Mouse (Mus musculus) cerebellum, adult 9-10 months (tissue): ENCODE measurements around the gene Abracl.

Source experiments
- DNase-seq: peaks from one replicate; pipeline ENCODE4 v3.0.0; 2022

Abracl gene

GRCm38 (mm10) chr10:18021576-18022311 lies 1.3 kb downstream of the Abracl start:
- peak; percentile 14 for DNase-seq

- DNase-seq: no peak
Measured at GRCm38 (mm10) chr10:18020846-18021245, 2.2 kb downstream of the Abracl start.

- no peak for DNase-seq
Measured at GRCm38 (mm10) chr10:18020443-18020842, 2.6 kb downstream of the Abracl start.

GRCm38 (mm10) chr10:18011761-18012160 lies 11.3 kb downstream of the Abracl start:
- no peak for DNase-seq

- DNase-seq: no peak
Measured at GRCm38 (mm10) chr10:18009744-18010143, 13.3 kb downstream of the Abracl start.

- DNase-seq: no peak
Measured at GRCm38 (mm10) chr10:18008118-18008517, 15.0 kb downstream of the Abracl start.

GRCm38 (mm10) chr10:18007243-18007642 lies 15.8 kb downstream of the Abracl start:
- DNase-seq: no peak

DNA sequence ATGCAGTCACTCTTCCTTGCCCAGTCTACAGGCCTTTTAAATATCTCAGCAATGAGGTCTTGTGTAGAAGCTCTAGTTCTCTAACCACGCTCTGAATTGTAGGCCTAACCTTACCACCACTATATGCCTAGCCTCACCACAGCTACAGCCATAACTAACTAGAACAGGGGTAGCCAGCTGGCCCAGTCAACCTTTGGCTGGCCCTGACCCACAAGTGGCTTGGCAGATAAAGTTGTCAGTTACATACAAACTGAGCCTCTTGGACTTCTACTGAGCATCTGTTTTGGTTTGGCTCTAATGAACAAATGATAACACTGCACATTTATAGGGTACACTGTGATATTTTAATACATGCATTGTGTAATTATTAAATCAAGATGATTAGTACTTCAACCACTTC lies 16.3 kb downstream of the Abracl start:
- DNase-seq: no peak

DNA sequence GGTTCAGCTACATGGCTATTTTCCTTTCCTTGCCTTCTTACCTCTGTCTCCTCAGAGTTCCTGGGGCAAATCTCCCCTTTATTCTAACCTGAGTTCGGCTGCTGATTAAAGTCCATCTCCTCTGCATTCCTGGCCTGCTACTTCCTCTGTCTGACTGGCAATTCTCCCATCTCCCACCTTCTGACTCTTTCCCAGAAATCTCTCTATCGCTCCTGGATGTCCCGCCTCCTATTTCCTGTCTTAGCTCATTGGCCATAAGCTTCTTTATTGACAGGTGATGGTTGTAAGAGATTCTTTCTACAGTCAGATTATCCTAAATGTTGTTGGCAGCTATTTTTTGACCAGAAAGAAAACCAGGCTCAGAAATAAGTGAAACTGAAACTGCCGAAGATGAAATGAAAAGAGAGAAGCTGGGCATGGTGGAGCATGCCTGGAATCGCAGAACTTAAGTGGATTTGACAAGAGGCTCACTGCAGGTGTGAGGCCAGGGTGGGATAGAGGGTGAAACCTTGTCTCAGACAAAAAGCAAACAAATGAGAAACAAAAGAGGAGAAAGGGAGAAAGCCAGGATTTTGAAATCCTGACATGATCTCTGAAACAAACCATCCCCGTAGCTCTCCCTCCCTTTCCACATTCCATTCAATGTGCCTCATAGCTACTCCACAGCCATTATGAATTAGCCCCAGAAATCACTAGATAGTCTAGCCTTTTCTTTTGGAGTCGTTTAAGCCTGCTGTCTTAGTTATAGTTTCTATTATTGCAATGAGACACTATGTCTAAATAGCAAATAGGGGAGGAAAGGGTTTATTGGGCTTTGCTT lies 17.7 kb downstream of the Abracl start:
- no peak for DNase-seq

- DNase-seq: no peak
Measured at GRCm38 (mm10) chr10:18003966-18004637, 19.0 kb downstream of the Abracl start.

DNA sequence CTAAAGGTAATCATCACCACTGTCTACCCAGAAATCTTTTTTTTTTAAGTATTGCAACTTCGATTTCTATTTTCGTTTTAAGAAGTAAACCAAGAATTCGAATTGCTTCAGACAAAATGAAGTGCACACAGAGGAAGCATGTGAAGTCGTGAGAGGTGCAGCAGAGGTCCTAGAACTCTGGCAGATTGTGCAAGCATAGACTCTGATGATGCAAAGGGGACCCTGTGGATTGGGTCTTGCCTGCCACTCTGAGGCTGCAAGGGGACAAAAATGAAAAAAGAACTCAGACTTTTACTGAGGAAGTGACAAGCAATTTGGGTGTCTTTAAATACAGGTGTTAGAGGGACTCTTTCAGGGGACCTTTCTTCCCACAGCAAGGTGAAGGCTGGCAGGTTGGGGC lies 32.5 kb downstream of the Abracl start:
- no peak for DNase-seq

GRCm38 (mm10) chr10:17989136-17989535 lies 34.0 kb downstream of the Abracl start:
- no peak for DNase-seq

GRCm38 (mm10) chr10:17987823-17988423 lies 35.2 kb downstream of the Abracl start:
- no peak for DNase-seq

GRCm38 (mm10) chr10:17983313-17983712 lies 39.8 kb downstream of the Abracl start:
- DNase-seq: peak; percentile 66

DNA sequence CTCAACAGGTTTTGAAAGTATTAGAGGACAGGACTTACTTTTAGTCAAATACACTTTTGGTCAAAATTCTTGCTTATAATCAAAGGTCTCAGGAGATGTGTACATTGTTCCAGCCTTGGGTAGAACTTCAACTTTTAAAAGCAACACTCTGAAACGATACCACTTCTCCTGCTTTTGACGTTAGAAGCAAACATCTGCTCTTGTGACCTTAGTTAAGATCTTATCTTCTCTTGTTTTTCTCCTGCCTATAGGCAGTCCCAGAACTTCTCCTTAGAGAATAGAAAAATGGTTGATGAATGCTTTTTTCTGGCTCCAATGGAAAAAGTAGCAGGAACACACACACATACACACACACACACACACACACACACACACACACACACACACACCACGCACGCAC lies 57.0 kb downstream of the Abracl start:
- no peak for DNase-seq
